Mouse (Mus musculus) megakaryocyte, embryonic 14.5 days (primary cell): ENCODE results near the gene Gm20388.

Experiments used
- FLI1 ChIP-seq: IDR thresholded peaks from 2 replicates; pipeline ENCODE4 v1.6.1; 2012; ENCODE audit warnings: low read length, inconsistent platforms, mixed read lengths
- GATA1 ChIP-seq: IDR thresholded peaks from 3 replicates; pipeline ENCODE4 v1.6.1; 2012; ENCODE audit warnings: mixed read lengths, low read length, inconsistent platforms, borderline replicate concordance

GRCm38 (mm10) chr8:120485551-120486476 is 575.2 kb downstream of the Gm20388 start:
- no peak for TF ChIP-seq GATA1
- no peak for TF ChIP-seq FLI1
